Mouse (Mus musculus) heart, postnatal 0 days (tissue): Measurements from ENCODE around the gene Sapcd2. TPM values are rescaled to one million over a fixed set of nuclear protein-coding genes. Genes with fewer than 3 reads are reported as not detected.

Experiments
- ATAC-seq: fragments of 200-750 bp; cut with Nextera tagmentation; 2 replicates; pipeline ENCODE4 v1.8.0; 2017; ENCODE audit warnings: low read depth, moderate number of reproducible peaks, moderate library complexity; ENCODE audit not compliant: insufficient read depth
- DNase-seq: peaks from one replicate; pipeline ENCODE4 v3.0.0-alpha.2; 2016; ENCODE audit warnings: low spot score
- H3K27ac ChIP-seq: fragments of 300-500 bp; sonication (generic); 2 replicates; pipeline ENCODE4 v1.5.1; 2014; ENCODE audit warnings: low read depth, mild to moderate bottlenecking
- H3K27me3 ChIP-seq: fragments of 300-500 bp; sonication (generic); 2 replicates; pipeline ENCODE4 v1.6.1; 2014; ENCODE audit warnings: low read length, mixed read lengths; ENCODE audit not compliant: control insufficient read depth, insufficient read depth
- H3K36me3 ChIP-seq: fragments of 300-500 bp; sonication (generic); replicated peaks from 2 replicates; pipeline ENCODE4 v1.6.1; 2014; ENCODE audit warnings: low read length, mixed read lengths; ENCODE audit not compliant: control insufficient read depth, insufficient read depth
- H3K4me1 ChIP-seq: fragments of 300-500 bp; sonication (generic); 2 replicates; pipeline ENCODE4 v1.6.1; 2014; ENCODE audit warnings: antibody characterized with exemption; ENCODE audit not compliant: control insufficient read depth, insufficient read depth
- H3K4me2 ChIP-seq: fragments of 300-500 bp; sonication (generic); 2 replicates; pipeline ENCODE4 v1.6.1; 2014; ENCODE audit warnings: low read depth, mild to moderate bottlenecking, low read length, moderate library complexity
- H3K4me3 ChIP-seq: fragments of 300-500 bp; sonication (generic); 2 replicates; pipeline ENCODE4 v1.5.1; 2014; ENCODE audit warnings: low read depth, low read length
- H3K9ac ChIP-seq: fragments of 300-500 bp; sonication (generic); replicated peaks from 2 replicates; pipeline ENCODE4 v1.6.1; 2014; ENCODE audit warnings: low read depth, low read length, mixed read lengths
- H3K9me3 ChIP-seq: fragments of 300-500 bp; sonication (generic); replicated peaks from 2 replicates; pipeline ENCODE4 v1.6.1; 2016; ENCODE audit warnings: low read length; ENCODE audit not compliant: control insufficient read depth
- CTCF ChIP-seq: IDR thresholded peaks from 2 replicates; pipeline ENCODE4 v1.5.1; 2016; ENCODE audit warnings: antibody characterized with exemption, control low read depth, low read depth
- EP300 ChIP-seq: IDR thresholded peaks from 2 replicates; pipeline ENCODE4 v1.6.1; 2016; ENCODE audit warnings: antibody characterized with exemption, low read depth
- WGBS: fragments of 180-500 bp; shearing (Covaris S2); extraction: QIAGEN DNeasy Blood & Tissue Kit; methylation state at CpG from one replicate; pipeline ENCODE4 v1.1.7; 2014; 5-methylcytosine and 5-hydroxymethylcytosine counted together
- polyA plus RNA-seq: library from polyadenylated mRNA; unstranded; fragments of >200 nt; fragmentation: Nextera tagmentation; extraction: Ambion mirVana; gene quantifications from 2 replicates; pipeline ENCODE4 v1.2.1, GENCODE M21; 2015
- total RNA-seq: library from RNA; depleted of rRNA; stranded (reverse); fragments of >200 nt; gene quantifications from 2 replicates; pipeline ENCODE4 v1.2.3, GENCODE M21; 2014; ENCODE audit warnings: low replicate concordance

Gene Sapcd2
- total and polyA plus RNA-seq, 2 experiments from 2014 or later, result 5.6 to 14.0 TPM

- Histone ChIP-seq H3K9ac (no peak overlapping the region; the same call in 1 of the 2 replicates), H3K27ac (no peak overlapping the region), H3K4me2 (peak overlapping the region; percentile 72), H3K27me3 (no peaks in the 10 kb centered on the region), H3K36me3 (peaks cover 26% of the 10 kb centered on the region), H3K9me3 (no peaks in the 10 kb centered on the region), H3K4me1 (peaks cover 12% of the 10 kb centered on the region; the same call in 1 of the 2 replicates), H3K4me3 (peak overlapping the region; percentile 40)
- ATAC-seq (no peak), DNase-seq (no peak)
- 36% methylated on average over 18 of the region's 18 CpGs for WGBS
- TF ChIP-seq EP300 (no peak), CTCF (no peak)
Measured at GRCm38 (mm10) chr2:25355419-25356066, 16.6 kb upstream of the Sapcd2 start.

- H3K27me3 ChIP-seq, result no peaks in the 10 kb centered on the region
- DNase-seq (peak; percentile 62), ATAC-seq (peak; percentile 53)
- WGBS, result 7% methylated on average over 13 of the region's 13 CpGs
- peaks cover 12% of the 10 kb centered on the region; the same call in 1 of the 2 replicates for H3K4me1 ChIP-seq
- peaks cover 19% of the 10 kb centered on the region for H3K36me3 ChIP-seq
- no peak within 1 kb of the TSS for H3K27ac ChIP-seq
- peak within 1 kb of the TSS; percentile 36 for H3K9ac ChIP-seq
- H3K4me3 ChIP-seq, result peak within 1 kb of the TSS; percentile 40
- H3K4me2 ChIP-seq, result peak within 1 kb of the TSS; percentile 72
- TF ChIP-seq EP300 (no peak), CTCF (no peak)
- no peaks in the 10 kb centered on the region for H3K9me3 ChIP-seq
Measured at GRCm38 (mm10) chr2:25356208-25357079, 15.7 kb upstream of the Sapcd2 start, which contains the start of gene Dpp7. Dpp7 (minus strand) TSS chr2:25356359.

GRCm38 (mm10) chr2:25359848-25360247 is 12.3 kb upstream of the Sapcd2 start:
- Histone ChIP-seq H3K4me1 (peaks cover 15% of the 10 kb centered on the region; the same call in 1 of the 2 replicates), H3K4me2 (no peak overlapping the region), H3K9me3 (no peaks in the 10 kb centered on the region), H3K27me3 (no peaks in the 10 kb centered on the region), H3K36me3 (0 out of 2 replicates have a peak, but pooled peaks cover 12% of the 10 kb centered on the region), H3K27ac (no peak overlapping the region), H3K9ac (no peak overlapping the region), H3K4me3 (no peak overlapping the region)
- DNase-seq, result no peak
- TF ChIP-seq CTCF (no peak), EP300 (no peak)
- WGBS, result 69% methylated on average over 4 of the region's 4 CpGs
- no peak for ATAC-seq

- H3K9me3 ChIP-seq, result no peaks in the 10 kb centered on the region
- TF ChIP-seq EP300, result no peak
- TF ChIP-seq CTCF, result no peak
- no peak overlapping the region for H3K4me3 ChIP-seq
- H3K27ac ChIP-seq, result no peak overlapping the region
- no peak for ATAC-seq
- peaks cover 6% of the 10 kb centered on the region; the same call in 1 of the 2 replicates for H3K27me3 ChIP-seq
- no peak overlapping the region for H3K9ac ChIP-seq
- no peak overlapping the region for H3K4me2 ChIP-seq
- H3K4me1 ChIP-seq, result peaks cover 12% of the 10 kb centered on the region
- DNase-seq, result no peak
- 0 out of 2 replicates have a peak, but pooled peaks cover 12% of the 10 kb centered on the region for H3K36me3 ChIP-seq
- 64% methylated on average over 13 of the region's 13 CpGs for WGBS
Measured at GRCm38 (mm10) chr2:25363478-25364178, 8.5 kb upstream of the Sapcd2 start.

- H3K27me3 ChIP-seq, result peaks cover 6% of the 10 kb centered on the region; the same call in 1 of the 2 replicates
- DNase-seq, result no peak
- H3K36me3 ChIP-seq, result 0 out of 2 replicates have a peak, but pooled peaks cover 12% of the 10 kb centered on the region
- TF ChIP-seq EP300, result no peak
- no peak for TF ChIP-seq CTCF
- no peaks in the 10 kb centered on the region for H3K9me3 ChIP-seq
- no peak overlapping the region for H3K4me3 ChIP-seq
- H3K9ac ChIP-seq, result 0 out of 2 replicates have a peak overlapping the region, but pooled peaks have one; percentile 57
- no peak overlapping the region for H3K27ac ChIP-seq
- peaks cover 12% of the 10 kb centered on the region for H3K4me1 ChIP-seq
- H3K4me2 ChIP-seq, result peak overlapping the region; percentile 100; the same call in 1 of the 2 replicates
- 93% methylated on average over 4 of the region's 4 CpGs for WGBS
- ATAC-seq, result no peak
Measured at GRCm38 (mm10) chr2:25364313-25364712, 7.8 kb upstream of the Sapcd2 start.
